Mouse (Mus musculus) heart, embryonic 13.5 days (tissue): ENCODE results near the gene Slc4a1. TPM values are rescaled to one million over a fixed set of nuclear protein-coding genes. Genes with fewer than 3 reads are reported as not detected.

Source experiments
- ATAC-seq: fragments of 200-750 bp; cut with Nextera tagmentation; 2 replicates; pipeline ENCODE4 v1.8.0; 2017; ENCODE audit warnings: moderate TSS enrichment; ENCODE audit not compliant: insufficient number of reproducible peaks, low FRiP score, low TSS enrichment; ENCODE audit errors: extremely low read depth
- H3K27ac ChIP-seq: fragments of 300-500 bp; sonication (generic); replicated peaks from 2 replicates; pipeline ENCODE4 v1.5.1; 2015; ENCODE audit warnings: moderate library complexity, mild to moderate bottlenecking, inconsistent platforms
- H3K27me3 ChIP-seq: fragments of 300-500 bp; sonication (generic); replicated peaks from 2 replicates; pipeline ENCODE4 v1.6.1; 2015; ENCODE audit warnings: mild to moderate bottlenecking, inconsistent platforms
- H3K36me3 ChIP-seq: fragments of 300-500 bp; sonication (generic); 2 replicates; pipeline ENCODE4 v1.6.1; 2015; ENCODE audit warnings: mild to moderate bottlenecking, inconsistent platforms
- H3K4me1 ChIP-seq: fragments of 300-500 bp; sonication (generic); 2 replicates; pipeline ENCODE4 v1.6.1; 2015; ENCODE audit warnings: inconsistent platforms
- H3K4me2 ChIP-seq: fragments of 300-500 bp; sonication (generic); 2 replicates; pipeline ENCODE4 v1.6.1; 2015; ENCODE audit warnings: inconsistent platforms, mild to moderate bottlenecking, moderate library complexity
- H3K4me3 ChIP-seq: fragments of 300-500 bp; sonication (generic); 2 replicates; pipeline ENCODE4 v1.5.1; 2015; ENCODE audit warnings: moderate library complexity, mild to moderate bottlenecking, inconsistent platforms
- H3K9ac ChIP-seq: fragments of 300-500 bp; sonication (generic); 2 replicates; pipeline ENCODE4 v1.6.1; 2015; ENCODE audit warnings: inconsistent platforms, mild to moderate bottlenecking, moderate library complexity
- H3K9me3 ChIP-seq: fragments of 300-500 bp; sonication (generic); 2 replicates; pipeline ENCODE4 v1.6.1; 2016; ENCODE audit warnings: inconsistent platforms
- WGBS: fragments of 180-500 bp; shearing (Covaris S2); methylation state at CpG from one replicate; pipeline ENCODE4 v1.1.7; 2015; ENCODE audit warnings: mixed read lengths; 5-methylcytosine and 5-hydroxymethylcytosine counted together
- polyA plus RNA-seq: library from polyadenylated mRNA; unstranded; fragments of >200 nt; fragmentation: Nextera tagmentation; extraction: Ambion mirVana; gene quantifications from 2 replicates; pipeline ENCODE4 v1.2.1, GENCODE M21; 2015

Gene Slc4a1
- polyA plus RNA-seq, 1 experiment from 2014 or later = 59.5 TPM

DNA sequence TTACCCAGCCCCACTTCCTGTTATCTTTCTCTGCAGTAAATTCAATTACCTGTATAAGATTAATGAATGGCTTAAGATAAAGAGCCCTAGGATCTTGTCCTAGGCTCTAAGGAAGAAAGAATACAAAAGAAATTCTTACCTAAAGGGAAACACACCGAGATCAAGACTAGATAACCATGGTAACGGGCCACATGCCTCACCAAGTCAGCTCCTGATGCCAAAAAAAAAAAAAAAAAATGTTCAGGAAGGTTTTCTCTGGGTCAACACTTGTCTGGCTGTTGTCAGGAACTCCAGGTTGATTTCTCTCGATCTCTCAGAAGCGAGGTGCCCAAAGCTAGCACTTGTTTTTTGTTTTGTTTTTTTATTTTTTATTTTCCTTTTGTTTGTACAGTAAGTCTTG is 32.0 kb downstream of the Slc4a1 start:
- peaks cover 19% of the 10 kb centered on the region for H3K4me1 ChIP-seq
- H3K36me3 ChIP-seq = no peaks in the 10 kb centered on the region
- H3K4me3 ChIP-seq = no peak overlapping the region
- H3K4me2 ChIP-seq = no peak overlapping the region
- H3K9ac ChIP-seq = no peak overlapping the region
- 55% methylated on average over 4 of the region's 4 CpGs for WGBS
- H3K27me3 ChIP-seq = no peaks in the 10 kb centered on the region
- no peak overlapping the region for H3K27ac ChIP-seq
- no peaks in the 10 kb centered on the region for H3K9me3 ChIP-seq
- no peak for ATAC-seq

DNA sequence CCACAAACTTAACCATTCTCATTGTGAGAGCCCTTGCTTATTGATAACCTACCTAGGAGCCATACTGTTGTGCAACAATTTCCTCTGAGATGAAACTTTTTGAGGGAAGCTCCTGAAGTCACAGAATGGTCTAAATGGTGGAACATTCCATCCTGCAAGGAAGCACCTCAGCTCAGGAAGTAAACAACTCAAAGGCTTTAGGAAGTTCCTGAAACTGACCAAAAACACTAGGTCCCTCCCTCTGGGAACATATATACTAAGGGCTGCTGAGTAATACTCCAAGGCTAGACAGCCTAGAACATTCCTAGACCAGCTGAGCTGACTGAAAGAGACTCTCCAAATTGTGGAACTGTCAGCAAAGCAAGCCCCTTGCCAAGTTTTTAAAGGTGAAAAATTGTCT is 32.9 kb downstream of the Slc4a1 start:
- H3K9ac ChIP-seq = no peak overlapping the region
- H3K4me3 ChIP-seq = no peak overlapping the region
- H3K9me3 ChIP-seq = no peaks in the 10 kb centered on the region
- peaks cover 12% of the 10 kb centered on the region for H3K4me1 ChIP-seq
- no peak for ATAC-seq
- no peak overlapping the region for H3K4me2 ChIP-seq
- H3K27me3 ChIP-seq = no peaks in the 10 kb centered on the region
- no peaks in the 10 kb centered on the region for H3K36me3 ChIP-seq
- no peak overlapping the region for H3K27ac ChIP-seq

DNA sequence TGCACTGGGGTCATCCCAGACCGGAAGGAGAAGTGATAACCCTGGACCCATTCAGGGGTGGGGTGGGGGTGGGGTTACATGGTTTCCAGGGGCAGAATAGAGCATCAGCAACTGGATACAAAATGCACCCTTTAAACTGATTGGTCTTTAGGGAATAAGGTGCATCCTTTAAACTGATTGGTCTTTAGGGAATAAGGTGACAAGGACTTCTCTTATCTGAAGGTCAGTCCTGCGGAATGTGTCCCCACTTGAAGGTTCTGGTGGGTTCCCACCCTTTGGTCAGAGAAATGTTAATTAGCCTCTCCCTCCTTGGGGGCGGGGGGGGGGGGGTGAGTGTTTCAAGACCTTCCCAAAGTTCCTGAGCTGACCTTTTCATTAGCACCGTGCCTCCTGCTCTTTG is 34.2 kb downstream of the Slc4a1 start:
- no peaks in the 10 kb centered on the region for H3K9me3 ChIP-seq
- no peak overlapping the region for H3K27ac ChIP-seq
- no peak overlapping the region for H3K4me2 ChIP-seq
- WGBS = 29% methylated on average over 4 of the region's 4 CpGs
- H3K4me3 ChIP-seq = no peak overlapping the region
- no peaks in the 10 kb centered on the region for H3K36me3 ChIP-seq
- no peak overlapping the region for H3K9ac ChIP-seq
- H3K4me1 ChIP-seq = peaks cover 10% of the 10 kb centered on the region
- ATAC-seq = no peak
- H3K27me3 ChIP-seq = no peaks in the 10 kb centered on the region

DNA sequence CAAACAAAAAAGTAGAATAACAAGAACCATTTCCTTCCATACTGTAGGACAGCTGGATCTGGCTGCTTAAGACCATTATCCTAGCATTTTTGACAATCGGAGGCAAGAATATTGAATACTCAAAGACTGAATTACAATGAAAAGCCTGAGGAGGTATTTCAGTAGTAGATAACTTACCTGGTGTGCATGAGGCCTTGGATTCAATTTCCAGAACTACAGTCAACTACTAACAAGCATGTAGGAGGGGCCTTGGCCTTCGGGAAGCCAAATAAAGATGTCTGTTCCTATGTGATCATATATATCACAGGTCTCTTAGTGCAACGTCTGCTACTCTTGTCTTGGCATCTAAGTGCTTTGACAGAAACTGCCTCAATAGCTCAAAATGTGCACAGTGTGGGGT is 36.0 kb downstream of the Slc4a1 start:
- Histone ChIP-seq H3K9ac (no peak overlapping the region), H3K4me2 (no peak overlapping the region), H3K27ac (no peak overlapping the region), H3K4me1 (peaks cover 5% of the 10 kb centered on the region), H3K36me3 (no peaks in the 10 kb centered on the region), H3K27me3 (no peaks in the 10 kb centered on the region), H3K9me3 (no peaks in the 10 kb centered on the region), H3K4me3 (no peak overlapping the region)
- no peak for ATAC-seq
- WGBS = 65% methylated on average over 3 of the region's 3 CpGs

DNA sequence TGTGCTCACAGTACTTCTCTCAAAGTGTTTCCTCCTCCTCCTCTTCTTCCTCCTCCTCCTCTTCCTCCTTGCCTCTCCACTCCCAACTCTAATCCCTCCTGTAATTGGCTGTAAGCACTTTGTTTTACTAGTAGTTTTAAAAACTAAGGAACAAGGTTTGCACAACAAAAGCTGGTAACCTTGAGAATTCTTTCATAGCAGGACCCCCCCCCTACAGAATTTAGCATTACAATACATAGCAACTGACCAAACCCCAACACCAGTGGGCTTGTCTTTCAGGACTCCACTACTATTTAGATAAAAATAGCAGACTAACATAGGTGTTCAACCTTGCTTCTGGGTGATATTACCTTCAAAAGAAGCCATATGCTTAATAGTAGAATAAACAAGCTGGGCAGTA is 36.5 kb downstream of the Slc4a1 start:
- Histone ChIP-seq H3K4me3 (no peak overlapping the region), H3K4me2 (no peak overlapping the region), H3K36me3 (no peaks in the 10 kb centered on the region), H3K9ac (no peak overlapping the region), H3K9me3 (no peaks in the 10 kb centered on the region), H3K4me1 (no peaks in the 10 kb centered on the region), H3K27me3 (no peaks in the 10 kb centered on the region), H3K27ac (no peak overlapping the region)
- no peak for ATAC-seq

GRCm38 (mm10) chr11:102327839-102328238 is 38.2 kb downstream of the Slc4a1 start:
- 64% methylated on average over 7 of the region's 7 CpGs for WGBS
- no peak for ATAC-seq

DNA sequence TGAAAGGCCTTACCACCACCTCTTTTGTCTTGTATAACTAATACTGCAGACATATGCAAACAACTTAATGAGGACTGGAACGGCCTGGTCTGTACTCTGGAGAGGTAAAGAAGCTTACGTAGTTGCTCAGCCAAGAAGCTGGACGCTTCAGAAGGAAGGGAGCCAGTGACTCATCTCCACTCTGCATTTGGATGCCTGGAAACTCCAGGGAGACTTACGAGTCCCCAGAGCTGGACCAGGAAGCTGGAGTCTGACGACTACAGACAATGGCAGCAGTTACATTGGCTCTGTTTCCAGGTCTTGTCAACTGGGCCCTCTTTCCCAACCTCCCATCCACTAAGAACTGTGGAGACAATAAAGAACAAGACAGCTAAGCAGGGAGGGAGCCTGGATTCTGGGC is 38.8 kb downstream of the Slc4a1 start:
- H3K36me3 ChIP-seq = no peaks in the 10 kb centered on the region
- H3K27ac ChIP-seq = no peak overlapping the region
- H3K9ac ChIP-seq = no peak overlapping the region
- WGBS = 56% methylated on average over 5 of the region's 5 CpGs
- H3K4me1 ChIP-seq = no peaks in the 10 kb centered on the region
- no peak for ATAC-seq
- H3K4me2 ChIP-seq = no peak overlapping the region
- H3K27me3 ChIP-seq = 0 out of 2 replicates have a peak, but pooled peaks cover 5% of the 10 kb centered on the region
- H3K9me3 ChIP-seq = no peaks in the 10 kb centered on the region
- no peak overlapping the region for H3K4me3 ChIP-seq

More at GRCm38 (mm10) chr11:102327839-102328238, 38.2 kb downstream of the Slc4a1 start:
- no peak overlapping the region for H3K4me2 ChIP-seq
- H3K27me3 ChIP-seq = 0 out of 2 replicates have a peak, but pooled peaks cover 5% of the 10 kb centered on the region
- no peak overlapping the region for H3K4me3 ChIP-seq
- no peaks in the 10 kb centered on the region for H3K4me1 ChIP-seq
- H3K36me3 ChIP-seq = no peaks in the 10 kb centered on the region
- H3K9ac ChIP-seq = no peak overlapping the region
- no peaks in the 10 kb centered on the region for H3K9me3 ChIP-seq
- H3K27ac ChIP-seq = no peak overlapping the region

GRCm38 (mm10) chr11:102323516-102323915 is 42.5 kb downstream of the Slc4a1 start:
- no peak for ATAC-seq
- no peak overlapping the region for H3K4me2 ChIP-seq
- H3K36me3 ChIP-seq = no peaks in the 10 kb centered on the region
- WGBS = 72% methylated on average over 1 of the region's 1 CpGs
- H3K9me3 ChIP-seq = no peaks in the 10 kb centered on the region
- H3K9ac ChIP-seq = no peak overlapping the region
- H3K27me3 ChIP-seq = 0 out of 2 replicates have a peak, but pooled peaks cover 8% of the 10 kb centered on the region
- H3K4me3 ChIP-seq = no peak overlapping the region
- peaks cover 10% of the 10 kb centered on the region for H3K4me1 ChIP-seq
- H3K27ac ChIP-seq = no peak overlapping the region

DNA sequence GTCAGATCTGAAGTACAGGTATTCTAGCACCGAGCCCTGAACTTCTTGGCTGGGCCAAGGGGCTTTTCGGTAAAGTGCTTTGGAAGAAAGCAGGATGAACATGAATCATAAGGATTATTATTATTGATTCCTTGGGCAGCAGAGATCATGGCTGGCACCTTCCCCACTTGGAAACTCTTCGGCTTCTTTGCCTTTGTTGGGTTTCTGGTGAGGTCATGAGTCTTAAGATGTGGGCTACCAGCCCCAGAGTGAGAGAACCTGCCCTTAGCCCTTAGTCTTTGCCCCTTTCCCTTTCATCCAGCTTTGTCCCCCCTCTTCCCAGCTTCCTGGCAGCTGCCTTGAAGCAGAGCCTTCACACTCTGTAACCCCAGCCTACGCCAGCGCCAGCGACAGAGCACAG is 44.1 kb downstream of the Slc4a1 start:
- Histone ChIP-seq H3K27me3 (0 out of 2 replicates have a peak, but pooled peaks cover 8% of the 10 kb centered on the region), H3K4me2 (no peak overlapping the region), H3K36me3 (no peaks in the 10 kb centered on the region), H3K27ac (no peak overlapping the region), H3K9ac (no peak overlapping the region), H3K9me3 (no peaks in the 10 kb centered on the region), H3K4me3 (no peak overlapping the region), H3K4me1 (peaks cover 10% of the 10 kb centered on the region)
- 65% methylated on average over 6 of the region's 6 CpGs for WGBS
- no peak for ATAC-seq

GRCm38 (mm10) chr11:102320686-102321005 is 45.4 kb downstream of the Slc4a1 start:
- WGBS = 11% methylated on average over 10 of the region's 10 CpGs
- peak overlapping the region; percentile 100 for H3K9ac ChIP-seq
- peaks cover 1% of the 10 kb centered on the region for H3K36me3 ChIP-seq
- H3K27ac ChIP-seq = peak overlapping the region; percentile 99
- no peak for ATAC-seq
- 0 out of 2 replicates have a peak, but pooled peaks cover 8% of the 10 kb centered on the region for H3K27me3 ChIP-seq
- peaks cover 18% of the 10 kb centered on the region for H3K4me1 ChIP-seq
- peak overlapping the region; percentile 100 for H3K4me3 ChIP-seq
- H3K4me2 ChIP-seq = peak overlapping the region; percentile 86
- H3K9me3 ChIP-seq = no peaks in the 10 kb centered on the region

- ATAC-seq = no peak
- H3K27me3 ChIP-seq = 0 out of 2 replicates have a peak, but pooled peaks cover 8% of the 10 kb centered on the region
These were observed 45.9 kb downstream of the Slc4a1 start for GRCm38 (mm10) chr11:102319941-102320685.

GRCm38 (mm10) chr11:102319410-102319792 is 46.6 kb downstream of the Slc4a1 start, which contains the start of gene Ubtf:
Gene Ubtf (minus strand): TSS chr11:102319742.
- Histone ChIP-seq H3K27me3 (0 out of 2 replicates have a peak, but pooled peaks cover 8% of the 10 kb centered on the region), H3K36me3 (peaks cover 14% of the 10 kb centered on the region), H3K4me1 (peaks cover 26% of the 10 kb centered on the region), H3K9ac (peak within 1 kb of the TSS; percentile 100), H3K4me2 (peak within 1 kb of the TSS; percentile 86), H3K4me3 (peak within 1 kb of the TSS; percentile 100), H3K27ac (peak within 1 kb of the TSS; percentile 99), H3K9me3 (no peaks in the 10 kb centered on the region)
- no peak for ATAC-seq
- WGBS = 0% methylated on average over 25 of the region's 25 CpGs

More at GRCm38 (mm10) chr11:102319941-102320685, 45.9 kb downstream of the Slc4a1 start:
- Histone ChIP-seq H3K4me1 (peaks cover 24% of the 10 kb centered on the region), H3K9me3 (no peaks in the 10 kb centered on the region), H3K4me2 (peak overlapping the region; percentile 86), H3K27ac (peak overlapping the region; percentile 99), H3K4me3 (peak overlapping the region; percentile 100), H3K9ac (peak overlapping the region; percentile 100), H3K36me3 (peaks cover 7% of the 10 kb centered on the region)
- under 1% methylated on average over 38 of the region's 38 CpGs for WGBS
